Mouse (Mus musculus) cerebellum, postnatal 25 days (tissue): Measurements from ENCODE around the gene Lrrn4cl.
"Not testable (repeated sequence)": the region's sequence is repeated elsewhere in the genome, so short reads cannot be mapped to it uniquely, and the experiment has no call there.

Source experiments
- DNase-seq, 2 experiments: peaks; one replicate each; pipeline ENCODE4 v3.0.0; 2021; ENCODE audit warnings: mixed read lengths in 2 of 2

The Lrrn4cl gene

GRCm38 (mm10) chr19:8886916-8887584 lies 36.5 kb downstream of the Lrrn4cl start:
- no peak for DNase-seq

GRCm38 (mm10) chr19:8887585-8888463 lies 37.3 kb downstream of the Lrrn4cl start:
- DNase-seq = no peak

- peak; percentile 93 to 97 for DNase-seq
These were observed 38.2 kb downstream of the Lrrn4cl start, which contains the start of the genes 1810009A15Rik and Gm49416 for GRCm38 (mm10) chr19:8888511-8889385. 1810009A15Rik (plus strand) TSS chr19:8888853. Gm49416 (plus strand) TSS chr19:8888926.

GRCm38 (mm10) chr19:8892829-8893766 lies 42.5 kb downstream of the Lrrn4cl start, which contains the start of gene Ints5:
Ints5 (plus strand) TSS chr19:8893005.
- peak; percentile 90 to 91 for DNase-seq

- DNase-seq = peak in 1 of 2 experiments; percentile 39
These were observed 44.9 kb downstream of the Lrrn4cl start for GRCm38 (mm10) chr19:8895397-8895960.

GRCm38 (mm10) chr19:8896231-8896630 lies 45.7 kb downstream of the Lrrn4cl start:
- not testable (repeated sequence) for DNase-seq

- peak; percentile 50 to 58 for DNase-seq
These were observed 46.8 kb downstream of the Lrrn4cl start for GRCm38 (mm10) chr19:8897211-8897864.

GRCm38 (mm10) chr19:8897865-8898495 lies 47.4 kb downstream of the Lrrn4cl start, which contains the start of gene Ganab:
Ganab (plus strand) TSS chr19:8898071.
- DNase-seq = peak; percentile 94 to 97

GRCm38 (mm10) chr19:8898576-8898975 lies 48.0 kb downstream of the Lrrn4cl start:
- DNase-seq = no peak

GRCm38 (mm10) chr19:8899079-8899478 lies 48.5 kb downstream of the Lrrn4cl start:
- no peak for DNase-seq

GRCm38 (mm10) chr19:8903412-8903811 lies 52.8 kb downstream of the Lrrn4cl start:
- DNase-seq = no peak
